Mouse (Mus musculus): Measurements from ENCODE around the gene Tll1.

DNA sequence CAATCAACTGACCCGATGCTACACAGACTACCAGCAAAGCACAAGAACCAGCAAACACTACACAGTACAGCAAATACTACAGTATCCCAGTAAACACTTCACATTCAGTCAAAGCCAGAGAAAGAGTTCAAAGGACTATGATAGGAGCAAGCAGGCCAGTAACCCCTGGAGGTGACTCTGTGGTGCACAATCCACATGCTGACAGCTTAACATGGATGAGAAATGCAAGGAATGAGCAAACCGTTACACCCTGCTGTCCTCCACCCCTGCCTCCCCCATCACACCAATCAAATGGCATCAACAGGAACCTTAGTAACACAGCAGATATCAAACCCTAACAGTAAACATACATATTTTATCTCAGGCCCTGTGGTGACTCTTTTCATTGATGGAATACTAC, 7.7 kb downstream of the Tll1 start:
- TF ChIP-seq CTCF (IDR thresholded peaks at IDR 0.05; ENCODE audit: low read depth, low read length) (no peak), POLR2A (IDR thresholded peaks at IDR 0.05; ENCODE audit: insufficient read depth, low read length) (no peak)
